Mouse (Mus musculus): Measurements from ENCODE around the gene Prdm11. TPM values are rescaled to one million over a fixed set of nuclear protein-coding genes. Genes with fewer than 3 reads are reported as not detected.

The Prdm11 gene
- total and polyA plus RNA-seq, 2 experiments from 2014 or later: 3.5 to 14.9 TPM

GRCm38 (mm10) chr2:92985600-92985999, 60.4 kb downstream of the Prdm11 start:
- H3K27me3 ChIP-seq (ENCODE audit: insufficient read depth, low read length): no peaks in the 10 kb centered on the region

GRCm38 (mm10) chr2:92985171-92985570, 60.8 kb downstream of the Prdm11 start:
- no peak overlapping the region for H3K4me3 ChIP-seq (ENCODE audit: low read length)
- TF ChIP-seq CTCF (IDR thresholded peaks at IDR 0.05; ENCODE audit: low read depth): no peak
- H3K9me3 ChIP-seq (ENCODE audit: low read length): no peaks in the 10 kb centered on the region
- WGBS: 91% methylated on average over 2 of the region's 2 CpGs
- no peak overlapping the region for H3K4me2 ChIP-seq (ENCODE audit: low read depth, low read length)
- no peak overlapping the region for H3K9ac ChIP-seq (replicated peaks; ENCODE audit: low read length)
- H3K27me3 ChIP-seq (ENCODE audit: insufficient read depth, low read length): no peaks in the 10 kb centered on the region
- peaks cover 10% of the 10 kb centered on the region for H3K4me1 ChIP-seq (ENCODE audit: insufficient read depth, low read length)
- peaks cover 9% of the 10 kb centered on the region; the same call in 1 of the 2 replicates for H3K36me3 ChIP-seq (ENCODE audit: insufficient read depth, low read length)
- no peak overlapping the region for H3K27ac ChIP-seq
- no peak for DNase-seq (ENCODE audit: low spot score)
- ATAC-seq: no peak

More at GRCm38 (mm10) chr2:92985600-92985999, 60.4 kb downstream of the Prdm11 start:
- Histone ChIP-seq H3K36me3 (ENCODE audit: insufficient read depth, low read length) (0 out of 2 replicates have a peak, but pooled peaks cover 5% of the 10 kb centered on the region), H3K27ac (no peak overlapping the region), H3K4me1 (ENCODE audit: insufficient read depth, low read length) (peaks cover 10% of the 10 kb centered on the region), H3K4me2 (ENCODE audit: low read depth, low read length) (no peak overlapping the region), H3K9me3 (ENCODE audit: low read length) (no peaks in the 10 kb centered on the region), H3K9ac (replicated peaks; ENCODE audit: low read length) (no peak overlapping the region), H3K4me3 (ENCODE audit: low read length) (no peak overlapping the region)
- ATAC-seq (no peak), DNase-seq (ENCODE audit: low spot score) (no peak)
- no peak for TF ChIP-seq CTCF (IDR thresholded peaks at IDR 0.05; ENCODE audit: low read depth)
- 70% methylated on average over 7 of the region's 7 CpGs for WGBS

DNA sequence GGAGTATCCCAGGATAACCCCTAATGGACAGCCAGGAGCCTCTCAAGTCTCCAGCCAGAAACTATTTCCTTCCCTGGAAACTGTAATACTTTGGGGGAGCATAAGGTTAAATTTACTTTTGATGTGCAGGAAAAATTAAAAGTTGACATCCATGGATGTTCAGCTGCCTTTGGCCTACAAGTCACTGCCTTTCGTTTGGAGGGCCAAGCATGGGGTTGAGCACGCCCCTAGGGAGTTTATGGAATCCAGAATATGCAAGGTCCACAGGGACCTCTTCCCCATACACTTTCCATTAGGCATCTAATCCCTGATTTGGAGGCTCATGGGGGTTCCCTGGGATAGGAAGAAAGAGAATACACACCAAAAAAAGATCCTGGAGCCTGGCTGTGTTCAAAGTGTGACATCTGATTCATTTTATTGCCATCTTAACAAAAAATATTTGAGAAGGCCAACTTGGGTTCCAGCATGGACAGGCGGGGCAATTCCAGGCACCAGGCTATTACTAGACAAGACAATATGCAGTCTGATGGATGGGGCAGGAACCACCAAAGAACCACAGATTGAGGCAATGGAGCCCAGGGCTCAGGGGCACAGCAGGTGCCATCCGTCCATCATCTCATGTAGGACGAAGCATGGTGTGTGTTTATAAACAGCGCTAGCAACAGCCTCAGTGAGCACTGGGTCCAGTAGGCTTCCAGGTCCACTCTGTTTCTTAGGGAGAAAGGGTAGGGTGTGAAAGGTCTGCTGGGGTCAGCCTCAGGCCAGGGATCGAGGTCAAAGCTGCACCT, 61.5 kb downstream of the Prdm11 start:
- peaks cover 10% of the 10 kb centered on the region for H3K4me1 ChIP-seq (ENCODE audit: insufficient read depth, low read length)
- no peak overlapping the region for H3K4me2 ChIP-seq (ENCODE audit: low read depth, low read length)
- no peak overlapping the region for H3K9ac ChIP-seq (replicated peaks; ENCODE audit: low read length)
- no peak for TF ChIP-seq CTCF (IDR thresholded peaks at IDR 0.05; ENCODE audit: low read depth)
- H3K9me3 ChIP-seq (ENCODE audit: low read length): no peaks in the 10 kb centered on the region
- no peak for ATAC-seq
- no peaks in the 10 kb centered on the region for H3K27me3 ChIP-seq (ENCODE audit: insufficient read depth, low read length)
- peaks cover 16% of the 10 kb centered on the region; the same call in 1 of the 2 replicates for H3K36me3 ChIP-seq (ENCODE audit: insufficient read depth, low read length)
- WGBS: 79% methylated on average over 7 of the region's 7 CpGs
- H3K27ac ChIP-seq: no peak overlapping the region
- no peak overlapping the region for H3K4me3 ChIP-seq (ENCODE audit: low read length)
- DNase-seq (ENCODE audit: low spot score): no peak

DNA sequence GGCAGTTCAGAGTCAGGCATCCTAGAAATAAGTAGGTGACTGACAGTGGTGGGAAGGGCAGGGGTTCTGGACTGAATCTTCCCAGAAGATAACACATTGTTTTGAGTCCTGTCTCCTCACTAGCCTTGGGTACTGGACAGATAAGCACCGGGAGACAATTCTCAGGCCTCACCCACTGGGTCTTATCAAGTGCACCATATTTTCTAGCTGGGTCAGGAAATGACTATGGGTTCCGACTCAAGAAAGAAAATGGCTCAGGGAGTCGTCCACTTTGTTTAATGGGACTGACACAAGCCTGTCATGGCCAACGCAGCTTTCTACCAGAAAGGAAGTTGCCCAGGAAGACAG, 62.7 kb downstream of the Prdm11 start:
- Histone ChIP-seq H3K27me3 (ENCODE audit: insufficient read depth, low read length) (no peaks in the 10 kb centered on the region), H3K9ac (replicated peaks; ENCODE audit: low read length) (no peak overlapping the region), H3K27ac (no peak overlapping the region), H3K9me3 (ENCODE audit: low read length) (no peaks in the 10 kb centered on the region), H3K36me3 (ENCODE audit: insufficient read depth, low read length) (peaks cover 21% of the 10 kb centered on the region; the same call in 1 of the 2 replicates), H3K4me2 (ENCODE audit: low read depth, low read length) (no peak overlapping the region), H3K4me1 (ENCODE audit: insufficient read depth, low read length) (peaks cover under 1% of the 10 kb centered on the region), H3K4me3 (ENCODE audit: low read length) (no peak overlapping the region)
- ATAC-seq (no peak), DNase-seq (ENCODE audit: low spot score) (no peak)
- no peak for TF ChIP-seq CTCF (IDR thresholded peaks at IDR 0.05; ENCODE audit: low read depth)
- WGBS: 74% methylated on average over 4 of the region's 4 CpGs

- Histone ChIP-seq H3K4me2 (ENCODE audit: low read depth, low read length) (no peak overlapping the region), H3K4me3 (ENCODE audit: low read length) (no peak overlapping the region), H3K36me3 (ENCODE audit: insufficient read depth, low read length) (peaks cover 25% of the 10 kb centered on the region; the same call in 1 of the 2 replicates), H3K27ac (no peak overlapping the region), H3K9ac (replicated peaks; ENCODE audit: low read length) (no peak overlapping the region), H3K27me3 (ENCODE audit: insufficient read depth, low read length) (no peaks in the 10 kb centered on the region), H3K9me3 (ENCODE audit: low read length) (no peaks in the 10 kb centered on the region), H3K4me1 (ENCODE audit: insufficient read depth, low read length) (no peaks in the 10 kb centered on the region)
- TF ChIP-seq CTCF (IDR thresholded peaks at IDR 0.05; ENCODE audit: low read depth): no peak
- 79% methylated on average over 8 of the region's 8 CpGs for WGBS
- ATAC-seq (no peak), DNase-seq (ENCODE audit: low spot score) (no peak)
Measured at GRCm38 (mm10) chr2:92982591-92983272, 63.2 kb downstream of the Prdm11 start.

GRCm38 (mm10) chr2:92980165-92980564, 65.8 kb downstream of the Prdm11 start:
- no peak for TF ChIP-seq CTCF (IDR thresholded peaks at IDR 0.05; ENCODE audit: low read depth)
- no peak overlapping the region for H3K9ac ChIP-seq (replicated peaks; ENCODE audit: low read length)
- no peaks in the 10 kb centered on the region for H3K27me3 ChIP-seq (ENCODE audit: insufficient read depth, low read length)
- no peaks in the 10 kb centered on the region for H3K4me1 ChIP-seq (ENCODE audit: insufficient read depth, low read length)
- H3K9me3 ChIP-seq (ENCODE audit: low read length): no peaks in the 10 kb centered on the region
- H3K4me2 ChIP-seq (ENCODE audit: low read depth, low read length): no peak overlapping the region
- no peak overlapping the region for H3K27ac ChIP-seq
- DNase-seq (ENCODE audit: low spot score) (no peak), ATAC-seq (no peak)
- peaks cover 28% of the 10 kb centered on the region; the same call in 1 of the 2 replicates for H3K36me3 ChIP-seq (ENCODE audit: insufficient read depth, low read length)
- H3K4me3 ChIP-seq (ENCODE audit: low read length): no peak overlapping the region
- WGBS: 92% methylated on average over 10 of the region's 10 CpGs

All from hindbrain, postnatal 0 days (tissue).